Mouse (Mus musculus) MEL (cell line): ENCODE data around the gene Pcsk5. TPM values are rescaled to one million over a fixed set of nuclear protein-coding genes. Genes with fewer than 3 reads are reported as not detected.

Experiments
- DNase-seq: peaks from one replicate; pipeline ENCODE4 v3.0.0; 2011; ENCODE audit warnings: low read depth, low spot score
- H3K27ac ChIP-seq: 2 replicates; pipeline ENCODE4 v1.5.1; 2012; ENCODE audit warnings: low read depth, mild to moderate bottlenecking, control low read depth, low read length, moderate library complexity; ENCODE audit not compliant: control insufficient read depth
- H3K27me3 ChIP-seq, 2 experiments: fragments of 150-350 bp in 1 of 2; sonication (generic) in 1 of 2; 2 replicates each; pipeline ENCODE4 v1.6.1; 2012; ENCODE audit warnings: low read length in 2 of 2, mild to moderate bottlenecking in 2 of 2, improper control_type of control experiment in 1 of 2, moderate library complexity in 1 of 2; ENCODE audit not compliant: insufficient read depth in 2 of 2, control insufficient read depth in 1 of 2
- H3K36me3 ChIP-seq, 2 experiments: 2 replicates each; pipeline ENCODE4 v1.6.1; 2012 to 2014; ENCODE audit warnings: low read length in 2 of 2, improper control_type of control experiment in 1 of 2, inconsistent platforms in 1 of 2, mild to moderate bottlenecking in 1 of 2; ENCODE audit not compliant: insufficient read depth in 2 of 2, control insufficient read depth in 1 of 2
- H3K4me1 ChIP-seq, 2 experiments: fragments of 150-350 bp in 1 of 2; sonication (generic) in 1 of 2; 2 replicates each; pipeline ENCODE4 v1.6.1; 2012; ENCODE audit warnings: low read length in 2 of 2, improper control_type of control experiment in 1 of 2, mild to moderate bottlenecking in 1 of 2; ENCODE audit not compliant: insufficient read depth in 2 of 2, control insufficient read depth in 1 of 2
- H3K4me3 ChIP-seq, 2 experiments: fragments of 150-350 bp in 1 of 2; sonication (generic) in 1 of 2; 2 replicates each; pipeline ENCODE4 v1.5.1; 2012; ENCODE audit warnings: low read depth in 2 of 2, low read length in 2 of 2, mild to moderate bottlenecking in 2 of 2, moderate library complexity in 2 of 2, control low read depth in 1 of 2, improper control_type of control experiment in 1 of 2; ENCODE audit not compliant: control insufficient read depth in 1 of 2, insufficient read depth in 1 of 2
- H3K79me2 ChIP-seq: 2 replicates; pipeline ENCODE4 v1.6.1; 2012; ENCODE audit warnings: mild to moderate bottlenecking, low read length, moderate library complexity; ENCODE audit not compliant: control insufficient read depth, poor library complexity, insufficient read depth
- H3K9ac ChIP-seq: 2 replicates; pipeline ENCODE4 v1.6.1; 2012; ENCODE audit warnings: low read depth, mild to moderate bottlenecking, control low read depth, low read length, moderate library complexity; ENCODE audit not compliant: control insufficient read depth, poor library complexity, severe bottlenecking
- H3K9me3 ChIP-seq: fragments of 150-350 bp; sonication (generic); replicated peaks from 2 replicates; pipeline ENCODE4 v1.6.1; 2012; ENCODE audit warnings: mild to moderate bottlenecking, low read length, improper control_type of control experiment, moderate library complexity; ENCODE audit not compliant: insufficient read depth
- BHLHE40 ChIP-seq: IDR thresholded peaks from 2 replicates; pipeline ENCODE4 v1.6.1; 2012; ENCODE audit warnings: low read depth, mild to moderate bottlenecking, inconsistent platforms, low read length, improper control_type of control experiment, borderline replicate concordance
- CHD1 ChIP-seq: IDR thresholded peaks from 2 replicates; pipeline ENCODE4 v1.6.1; 2012; ENCODE audit warnings: low read depth, mild to moderate bottlenecking, inconsistent platforms, low read length, improper control_type of control experiment
- CHD2 ChIP-seq: IDR thresholded peaks from 2 replicates; pipeline ENCODE4 v1.6.1; 2011; ENCODE audit warnings: low read length, improper control_type of control experiment
- CTCF ChIP-seq, 3 experiments: IDR thresholded peaks in 2 of 3; conservative IDR thresholded peaks in 1 of 3; 2 replicates each; pipeline ENCODE4 v1.5.1; 2011 to 2012; ENCODE audit warnings: low read length in 3 of 3, low read depth in 2 of 3, mild to moderate bottlenecking in 2 of 3, improper control_type of control experiment in 1 of 3, inconsistent platforms in 1 of 3, mixed read lengths in 1 of 3, moderate library complexity in 1 of 3; ENCODE audit not compliant: control insufficient read depth in 1 of 3, insufficient read depth in 1 of 3, poor library complexity in 1 of 3, severe bottlenecking in 1 of 3
- EP300 ChIP-seq, 2 experiments: IDR thresholded peaks; 2 replicates each; pipeline ENCODE4 v1.6.1; 2011; ENCODE audit warnings: improper control_type of control experiment in 2 of 2, low read length in 2 of 2, low read depth in 1 of 2, mild to moderate bottlenecking in 1 of 2
- GABPA ChIP-seq: IDR thresholded peaks from 2 replicates; pipeline ENCODE4 v1.6.1; 2012; ENCODE audit warnings: low read depth, mild to moderate bottlenecking, inconsistent platforms, low read length, improper control_type of control experiment, moderate library complexity
- JUND ChIP-seq: IDR thresholded peaks from 2 replicates; pipeline ENCODE4 v1.6.1; 2011; ENCODE audit warnings: low read depth, mild to moderate bottlenecking, improper control_type of control experiment, low read length
- KAT2A ChIP-seq: conservative IDR thresholded peaks from 2 replicates; pipeline ENCODE4 v1.6.1; 2012; ENCODE audit warnings: low read depth, low read length, improper control_type of control experiment, inconsistent platforms
- MAFK ChIP-seq: IDR thresholded peaks from 2 replicates; pipeline ENCODE4 v1.6.1; 2011; ENCODE audit warnings: low read depth, mild to moderate bottlenecking, low read length, improper control_type of control experiment, borderline replicate concordance
- MAX ChIP-seq: IDR thresholded peaks from 2 replicates; pipeline ENCODE4 v1.6.1; 2011; ENCODE audit warnings: low read length, improper control_type of control experiment
- MAZ ChIP-seq: IDR thresholded peaks from 2 replicates; pipeline ENCODE4 v1.6.1; 2012; ENCODE audit warnings: low read depth, mild to moderate bottlenecking, inconsistent platforms, low read length, improper control_type of control experiment
- MYC ChIP-seq: IDR thresholded peaks from 2 replicates; pipeline ENCODE4 v1.6.1; 2011; ENCODE audit warnings: low read depth, mild to moderate bottlenecking, low read length, improper control_type of control experiment, moderate library complexity
- NRF1 ChIP-seq: IDR thresholded peaks from 2 replicates; pipeline ENCODE4 v1.6.1; 2014; ENCODE audit warnings: low read depth, mild to moderate bottlenecking, inconsistent platforms, low read length, improper control_type of control experiment, moderate library complexity; ENCODE audit not compliant: poor library complexity, insufficient read depth, severe bottlenecking
- POLR2A ChIP-seq, 2 experiments: IDR thresholded peaks; 2 replicates each; pipeline ENCODE4 v1.6.1; 2011 to 2012; ENCODE audit warnings: low read length in 2 of 2, mild to moderate bottlenecking in 2 of 2, control low read depth in 1 of 2, improper control_type of control experiment in 1 of 2, low read depth in 1 of 2, moderate library complexity in 1 of 2; ENCODE audit not compliant: control insufficient read depth in 1 of 2, insufficient read depth in 1 of 2, poor library complexity in 1 of 2
- POLR2AphosphoS2 ChIP-seq: IDR thresholded peaks from 2 replicates; pipeline ENCODE4 v1.6.1; 2011; ENCODE audit warnings: low read length, improper control_type of control experiment
- POLR2AphosphoS5 ChIP-seq: IDR thresholded peaks from 2 replicates; pipeline ENCODE4 v1.6.1; 2012; ENCODE audit warnings: low read depth, borderline replicate concordance, mild to moderate bottlenecking, inconsistent platforms, low read length, moderate library complexity, mixed read lengths
- SIN3A ChIP-seq: IDR thresholded peaks from 2 replicates; pipeline ENCODE4 v1.6.1; 2012; ENCODE audit warnings: low read length, improper control_type of control experiment, inconsistent platforms
- SMC3 ChIP-seq: IDR thresholded peaks from 2 replicates; pipeline ENCODE4 v1.6.1; 2011; ENCODE audit warnings: low read depth, low read length, improper control_type of control experiment
- TAL1 ChIP-seq: IDR thresholded peaks from 2 replicates; pipeline ENCODE4 v1.6.1; 2012; ENCODE audit warnings: mild to moderate bottlenecking, inconsistent platforms, low read length, moderate library complexity, mixed read lengths
- TBP ChIP-seq: IDR thresholded peaks from 2 replicates; pipeline ENCODE4 v1.8.0; 2011; ENCODE audit warnings: low read depth, low read length, improper control_type of control experiment
- USF2 ChIP-seq, 2 experiments: IDR thresholded peaks; 2 replicates each; pipeline ENCODE4 v1.6.1; 2011 to 2012; ENCODE audit warnings: improper control_type of control experiment in 2 of 2, low read length in 2 of 2, borderline replicate concordance in 1 of 2, inconsistent platforms in 1 of 2, low read depth in 1 of 2, mild to moderate bottlenecking in 1 of 2; ENCODE audit not compliant: insufficient read depth in 1 of 2
- ZC3H11A ChIP-seq: IDR thresholded peaks from 2 replicates; pipeline ENCODE4 v1.6.1; 2012; ENCODE audit warnings: low read depth, mild to moderate bottlenecking, inconsistent platforms, low read length, improper control_type of control experiment
- ZKSCAN1 ChIP-seq: IDR thresholded peaks from 2 replicates; pipeline ENCODE4 v1.6.1; 2012; ENCODE audit warnings: low read depth, mild to moderate bottlenecking, inconsistent platforms, low read length, improper control_type of control experiment, moderate library complexity
- ZNF384 ChIP-seq: IDR thresholded peaks from 2 replicates; pipeline ENCODE4 v1.6.1; 2012; ENCODE audit warnings: low read depth, mild to moderate bottlenecking, inconsistent platforms, low read length, improper control_type of control experiment
- polyA plus RNA-seq, 2 experiments: library from polyadenylated mRNA; stranded (reverse) in 1 of 2; unstranded in 1 of 2; fragments of >175 nt in 1 of 2; fragments of >200 nt in 1 of 2; gene quantifications; 2 replicates each; pipeline versions ENCODE4 v1.2.1 to v1.2.4; 2012; ENCODE audit warnings: low replicate concordance in 2 of 2, low read depth in 1 of 2; ENCODE audit not compliant: insufficient read length in 2 of 2, insufficient read depth in 1 of 2, missing spikeins in 1 of 2
- total RNA-seq: library from RNA; depleted of rRNA; stranded (reverse); fragments of 300-350 nt; gene quantifications from 2 replicates; pipeline ENCODE4 v1.2.3, GENCODE M21; 2012

The Pcsk5 gene
- total and polyA plus RNA-seq, 3 experiments = not detected

GRCm38 (mm10) chr19:17678371-17678770 lies 159.1 kb downstream of the Pcsk5 start:
- H3K27ac ChIP-seq = no peak overlapping the region
- no peaks in the 10 kb centered on the region for H3K36me3 ChIP-seq
- TF ChIP-seq ZC3H11A (no peak), POLR2A (IDR thresholded peaks at IDR 0.05; ENCODE audit: control insufficient read depth in 1 of 2, insufficient read depth in 1 of 2, low read depth in 1 of 2, low read length in 2 of 2, poor library complexity in 1 of 2) (no peak), EP300 (IDR thresholded peaks at IDR 0.05; ENCODE audit: low read depth in 1 of 2, low read length in 2 of 2) (no peak), ZKSCAN1 (no peak), USF2 (IDR thresholded peaks at IDR 0.05; ENCODE audit: borderline replicate concordance in 1 of 2, insufficient read depth in 1 of 2, low read depth in 1 of 2, low read length in 2 of 2) (no peak), CHD2 (no peak)
- no peaks in the 10 kb centered on the region for H3K79me2 ChIP-seq
- no peaks in the 10 kb centered on the region for H3K4me1 ChIP-seq
- no peak for DNase-seq
- no peaks in the 10 kb centered on the region for H3K9me3 ChIP-seq
- H3K27me3 ChIP-seq = no peaks in the 10 kb centered on the region
- H3K9ac ChIP-seq = no peak overlapping the region
- no peak overlapping the region for H3K4me3 ChIP-seq

- H3K9me3 ChIP-seq = no peaks in the 10 kb centered on the region
- no peaks in the 10 kb centered on the region for H3K36me3 ChIP-seq
- H3K9ac ChIP-seq = no peak overlapping the region
- no peaks in the 10 kb centered on the region for H3K79me2 ChIP-seq
- no peak for TF ChIP-seq SMC3
- no peak for TF ChIP-seq CHD1
- no peak for TF ChIP-seq MAZ
- TF ChIP-seq GABPA = no peak
- no peak for TF ChIP-seq POLR2A (IDR thresholded peaks at IDR 0.05; ENCODE audit: control insufficient read depth in 1 of 2, insufficient read depth in 1 of 2, low read depth in 1 of 2, low read length in 2 of 2, poor library complexity in 1 of 2)
- TF ChIP-seq CTCF (IDR thresholded peaks at IDR 0.05 in 2 of 3, conservative IDR thresholded peaks at IDR 0.05 in 1 of 3; ENCODE audit: control insufficient read depth in 1 of 3, insufficient read depth in 1 of 3, low read depth in 2 of 3, low read length in 3 of 3, poor library complexity in 1 of 3, severe bottlenecking in 1 of 3) = no peak
- no peak for TF ChIP-seq BHLHE40
- TF ChIP-seq POLR2AphosphoS2 = no peak
- no peak for TF ChIP-seq MAX
- TF ChIP-seq NRF1 = no peak
- no peak for TF ChIP-seq TBP
- no peak for TF ChIP-seq POLR2AphosphoS5
- TF ChIP-seq MAFK = no peak
- no peak for TF ChIP-seq MYC
- TF ChIP-seq KAT2A = no peak
- TF ChIP-seq SIN3A = no peak
- TF ChIP-seq ZNF384 = no peak
- no peak for TF ChIP-seq JUND
- no peak for TF ChIP-seq CHD2
- TF ChIP-seq TAL1 = no peak
- no peak overlapping the region for H3K4me3 ChIP-seq
- H3K4me1 ChIP-seq = no peaks in the 10 kb centered on the region
- H3K27me3 ChIP-seq = no peaks in the 10 kb centered on the region
- no peak overlapping the region for H3K27ac ChIP-seq
- DNase-seq = no peak
Observed at GRCm38 (mm10) chr19:17662676-17663075, 174.8 kb downstream of the Pcsk5 start.
